In the genomic region with DNA sequence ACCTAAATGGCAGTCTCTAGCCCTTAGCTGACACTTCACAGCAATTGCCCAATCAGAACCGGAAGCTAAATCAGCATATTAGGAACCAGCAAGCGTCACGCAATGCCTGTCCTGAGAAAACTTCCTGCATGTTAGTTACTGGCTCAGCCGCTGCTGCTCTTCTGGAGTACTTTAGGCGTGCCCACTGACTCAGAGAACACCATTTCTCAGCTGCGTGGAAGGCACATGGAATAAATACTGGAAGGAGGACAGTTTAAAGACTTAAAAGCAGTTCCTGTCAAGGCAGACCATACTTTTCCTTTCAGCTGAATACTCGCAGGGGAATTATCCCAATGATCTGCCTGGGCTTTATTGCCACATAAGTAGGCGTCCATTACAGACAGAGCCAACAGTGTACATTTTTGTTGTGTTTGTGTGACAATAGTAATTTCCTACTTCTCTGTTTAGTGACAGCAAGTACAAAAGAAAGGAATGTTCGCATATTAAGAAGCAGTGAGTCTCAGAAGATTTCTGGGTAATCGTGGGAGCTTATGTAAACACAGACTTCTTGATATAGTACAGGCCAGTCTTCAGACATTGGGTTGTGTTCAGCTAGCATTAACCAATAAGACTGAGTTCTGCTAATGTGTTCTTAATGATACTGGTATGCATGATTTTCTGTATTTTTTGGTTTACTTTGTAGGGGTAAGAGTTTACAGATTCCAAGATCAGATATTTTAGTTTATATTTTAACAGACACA, we compare ENCODE assay signal across 8 mouse cellular contexts.
DNase-seq lines count a peak whose midpoint lies in the region; ATAC-seq and TF ChIP-seq lines count a peak whose summit lies in the region.

No protein-coding gene starts in this region.

- peak overlapping the region; percentile 27; the same call in 1 of the 2 replicates for H3K4me2 ChIP-seq in intestine, postnatal 0 days (replicated peaks; ENCODE audit: low read depth)

- H3K27ac ChIP-seq in heart, embryonic 10.5 days = no peak overlapping the region
- H3K27ac ChIP-seq in intestine, postnatal 0 days (ENCODE audit: low read depth, low read length) = no peak overlapping the region; the same call in 1 of the 2 replicates

- no peaks in the 10 kb centered on the region for H3K36me3 ChIP-seq in heart, embryonic 10.5 days
- H3K36me3 ChIP-seq in intestine, postnatal 0 days (ENCODE audit: control insufficient read depth, insufficient read depth) = no peaks in the 10 kb centered on the region

- peak; percentile 47; the same call in 1 of the 2 replicates for ATAC-seq in intestine, postnatal 0 days

- no peak for TF ChIP-seq CTCF in intestine, postnatal 0 days (IDR thresholded peaks at IDR 0.05; ENCODE audit: low read depth)

- no peak overlapping the region for H3K4me3 ChIP-seq in heart, embryonic 10.5 days
- H3K4me3 ChIP-seq in intestine, postnatal 0 days (ENCODE audit: low read depth, low read length) = no peak overlapping the region

- 70% methylated on average over 10 of the region's 10 CpGs for WGBS in heart, embryonic 10.5 days
- 45% methylated on average over 10 of the region's 10 CpGs for WGBS in intestine, postnatal 0 days

- peak; percentile 96 for DNase-seq in heart, adult 11 months
- no peak for DNase-seq in heart, embryonic 10.5 days (ENCODE audit: low spot score)
- peak; percentile 2 to 5 for DNase-seq in gastrocnemius, adult 8-10 months (ENCODE audit: low spot score in 2 of 2)
- DNase-seq in lung, postnatal 4 days = peak; percentile 25 to 45
- DNase-seq in layer of hippocampus, adult 11-12 months (ENCODE audit: low spot score) = no peak
- no peak for DNase-seq in retina, postnatal 1 day
- DNase-seq in thymus, adult 18-20 months = no peak

- no peaks in the 10 kb centered on the region for H3K9me3 ChIP-seq in heart, embryonic 10.5 days
- H3K9me3 ChIP-seq in intestine, postnatal 0 days (ENCODE audit: control insufficient read depth) = no peaks in the 10 kb centered on the region

- H3K9ac ChIP-seq in intestine, postnatal 0 days (ENCODE audit: low read depth, low read length) = no peak overlapping the region

- H3K4me1 ChIP-seq in heart, embryonic 10.5 days = peaks cover 5% of the 10 kb centered on the region; the same call in 1 of the 2 replicates
- H3K4me1 ChIP-seq in intestine, postnatal 0 days (replicated peaks; ENCODE audit: control insufficient read depth, insufficient read depth, low read length) = no peaks in the 10 kb centered on the region

- H3K27me3 ChIP-seq in heart, embryonic 10.5 days (ENCODE audit: insufficient read depth, poor library complexity, severe bottlenecking) = no peaks in the 10 kb centered on the region
- no peaks in the 10 kb centered on the region for H3K27me3 ChIP-seq in intestine, postnatal 0 days (replicated peaks; ENCODE audit: control insufficient read depth, insufficient read depth, low read length)

Comparison
In these comparisons a context has a peak if more than half of its experiments do, and no peak if none do; other contexts are left out.
1. DNase-seq: peak in heart, adult 11 months (single experiment), gastrocnemius, adult 8-10 months (2 of 2) and lung, postnatal 4 days (2 of 2); none in heart, embryonic 10.5 days (single experiment), layer of hippocampus, adult 11-12 months (single experiment), retina, postnatal 1 day (single experiment) and thymus, adult 18-20 months (0 of 2).